Mouse (Mus musculus): ENCODE measurements at regions not wholly inside any gene's neighbourhood (a gene's known extent, or its start where the extent isn't known, plus 50 kb on each side); places are given as distances from the start of the nearest gene placed in this dataset.
A peak's percentile ranks its signal among the peaks of the same experiment; 100 is the strongest.

GRCm38 (mm10) chr2:147927792-147928670 lies 118.7 kb downstream of the Foxa2 start:
- DNase-seq (ENCODE audit: low read depth, low spot score), result peak; percentile 20

GRCm38 (mm10) chr2:147926861-147927260 lies 119.9 kb downstream of the Foxa2 start:
- DNase-seq (ENCODE audit: low read depth, low spot score), result no peak

GRCm38 (mm10) chr2:147907341-147907740 lies 139.4 kb downstream of the Foxa2 start:
- no peak for DNase-seq (ENCODE audit: low read depth, low spot score)

- DNase-seq (ENCODE audit: low read depth, low spot score), result no peak
Measured at GRCm38 (mm10) chr2:147905759-147906740, 140.7 kb downstream of the Foxa2 start.

- no peak for DNase-seq (ENCODE audit: low read depth, low spot score)
Measured at GRCm38 (mm10) chr2:147905118-147905517, 141.7 kb downstream of the Foxa2 start.

- DNase-seq (ENCODE audit: low read depth, low spot score), result no peak
Measured at GRCm38 (mm10) chr2:147899236-147899635, 147.5 kb downstream of the Foxa2 start.

- DNase-seq (ENCODE audit: low read depth, low spot score), result no peak
Measured at GRCm38 (mm10) chr2:147895691-147896090, 151.1 kb downstream of the Foxa2 start.

- no peak for DNase-seq (ENCODE audit: low read depth, low spot score)
Measured at GRCm38 (mm10) chr2:147894213-147894612, 152.6 kb downstream of the Foxa2 start.

- no peak for DNase-seq (ENCODE audit: low read depth, low spot score)
Measured at GRCm38 (mm10) chr2:147886191-147886590, 160.6 kb downstream of the Foxa2 start.

GRCm38 (mm10) chr2:147877907-147878306 lies 168.9 kb downstream of the Foxa2 start:
- DNase-seq (ENCODE audit: low read depth, low spot score), result no peak

- no peak for DNase-seq (ENCODE audit: low read depth, low spot score)
Measured at GRCm38 (mm10) chr2:147877543-147877904, 169.2 kb downstream of the Foxa2 start.

- no peak for DNase-seq (ENCODE audit: low read depth, low spot score)
Measured at GRCm38 (mm10) chr2:147876708-147877542, 169.8 kb downstream of the Foxa2 start.

GRCm38 (mm10) chr2:147872972-147873371 lies 173.8 kb downstream of the Foxa2 start:
- no peak for DNase-seq (ENCODE audit: low read depth, low spot score)

GRCm38 (mm10) chr2:147851186-147851802 lies 195.5 kb downstream of the Foxa2 start:
- DNase-seq (ENCODE audit: low read depth, low spot score), result no peak

- DNase-seq (ENCODE audit: low read depth, low spot score), result peak; percentile 4
Measured at GRCm38 (mm10) chr2:147846968-147847749, 199.6 kb downstream of the Foxa2 start.

GRCm38 (mm10) chr2:147845256-147845655 lies 201.5 kb downstream of the Foxa2 start:
- no peak for DNase-seq (ENCODE audit: low read depth, low spot score)

- no peak for DNase-seq (ENCODE audit: low read depth, low spot score)
Measured at GRCm38 (mm10) chr2:147840936-147841335, 205.8 kb downstream of the Foxa2 start.

GRCm38 (mm10) chr2:147838613-147839012 lies 208.2 kb downstream of the Foxa2 start:
- no peak for DNase-seq (ENCODE audit: low read depth, low spot score)

- no peak for DNase-seq (ENCODE audit: low read depth, low spot score)
Measured at GRCm38 (mm10) chr2:147830551-147830950, 216.2 kb downstream of the Foxa2 start.

GRCm38 (mm10) chr2:147816951-147817350 lies 229.8 kb downstream of the Foxa2 start:
- no peak for DNase-seq (ENCODE audit: low read depth, low spot score)

All from retina, postnatal 7 days (tissue).